Mouse (Mus musculus): ENCODE measurements at regions not wholly inside any gene's neighbourhood (a gene's known extent, or its start where the extent isn't known, plus 50 kb on each side); places are given as distances from the start of the nearest gene placed in this dataset.

GRCm38 (mm10) chr17:72691630-72692029 lies 87.2 kb upstream of the Alk start:
- H3K9ac ChIP-seq (ENCODE audit: low read depth, low read length) = no peak overlapping the region

GRCm38 (mm10) chr17:72689606-72690005 lies 85.2 kb upstream of the Alk start:
- ATAC-seq = no peak
- Histone ChIP-seq H3K4me1 (ENCODE audit: control insufficient read depth, insufficient read depth, low read length) (no peaks in the 10 kb centered on the region), H3K36me3 (ENCODE audit: control insufficient read depth, insufficient read depth, low read length) (no peaks in the 10 kb centered on the region), H3K4me3 (ENCODE audit: low read depth, low read length) (no peak overlapping the region), H3K27me3 (ENCODE audit: control insufficient read depth, insufficient read depth, low read depth, low read length) (no peaks in the 10 kb centered on the region), H3K4me2 (ENCODE audit: low read length) (no peak overlapping the region), H3K27ac (ENCODE audit: low read length) (no peak overlapping the region), H3K9me3 (replicated peaks; ENCODE audit: control insufficient read depth, low read length, poor library complexity, severe bottlenecking) (no peaks in the 10 kb centered on the region), H3K9ac (ENCODE audit: low read depth, low read length) (no peak overlapping the region)
- 93% methylated on average over 10 of the region's 10 CpGs for WGBS

More at GRCm38 (mm10) chr17:72691630-72692029, 87.2 kb upstream of the Alk start:
- no peak for ATAC-seq
- H3K4me1 ChIP-seq (ENCODE audit: control insufficient read depth, insufficient read depth, low read length) = no peaks in the 10 kb centered on the region
- H3K36me3 ChIP-seq (ENCODE audit: control insufficient read depth, insufficient read depth, low read length) = no peaks in the 10 kb centered on the region
- H3K27ac ChIP-seq (ENCODE audit: low read length) = no peak overlapping the region
- H3K4me2 ChIP-seq (ENCODE audit: low read length) = no peak overlapping the region
- no peak overlapping the region for H3K4me3 ChIP-seq (ENCODE audit: low read depth, low read length)
- WGBS = 79% methylated on average over 7 of the region's 7 CpGs
- no peaks in the 10 kb centered on the region for H3K27me3 ChIP-seq (ENCODE audit: control insufficient read depth, insufficient read depth, low read depth, low read length)
- H3K9me3 ChIP-seq (replicated peaks; ENCODE audit: control insufficient read depth, low read length, poor library complexity, severe bottlenecking) = no peaks in the 10 kb centered on the region

GRCm38 (mm10) chr17:72688800-72689199 lies 84.4 kb upstream of the Alk start:
- no peak for ATAC-seq
- Histone ChIP-seq H3K27me3 (ENCODE audit: control insufficient read depth, insufficient read depth, low read depth, low read length) (no peaks in the 10 kb centered on the region), H3K4me1 (ENCODE audit: control insufficient read depth, insufficient read depth, low read length) (no peaks in the 10 kb centered on the region), H3K27ac (ENCODE audit: low read length) (no peak overlapping the region), H3K9ac (ENCODE audit: low read depth, low read length) (no peak overlapping the region), H3K4me2 (ENCODE audit: low read length) (no peak overlapping the region), H3K9me3 (replicated peaks; ENCODE audit: control insufficient read depth, low read length, poor library complexity, severe bottlenecking) (no peaks in the 10 kb centered on the region), H3K36me3 (ENCODE audit: control insufficient read depth, insufficient read depth, low read length) (no peaks in the 10 kb centered on the region), H3K4me3 (ENCODE audit: low read depth, low read length) (no peak overlapping the region)
- WGBS = 94% methylated on average over 8 of the region's 8 CpGs

GRCm38 (mm10) chr17:72674658-72675057 lies 70.2 kb upstream of the Alk start:
- Histone ChIP-seq H3K4me2 (ENCODE audit: low read length) (no peak overlapping the region), H3K9ac (ENCODE audit: low read depth, low read length) (no peak overlapping the region), H3K36me3 (ENCODE audit: control insufficient read depth, insufficient read depth, low read length) (no peaks in the 10 kb centered on the region), H3K4me3 (ENCODE audit: low read depth, low read length) (no peak overlapping the region), H3K27ac (ENCODE audit: low read length) (no peak overlapping the region), H3K9me3 (replicated peaks; ENCODE audit: control insufficient read depth, low read length, poor library complexity, severe bottlenecking) (no peaks in the 10 kb centered on the region), H3K4me1 (ENCODE audit: control insufficient read depth, insufficient read depth, low read length) (no peaks in the 10 kb centered on the region), H3K27me3 (ENCODE audit: control insufficient read depth, insufficient read depth, low read depth, low read length) (no peaks in the 10 kb centered on the region)
- ATAC-seq = no peak
- WGBS = 84% methylated on average over 4 of the region's 4 CpGs

- no peak overlapping the region for H3K9ac ChIP-seq (ENCODE audit: low read depth, low read length)
- H3K4me3 ChIP-seq (ENCODE audit: low read depth, low read length) = no peak overlapping the region
- H3K36me3 ChIP-seq (ENCODE audit: control insufficient read depth, insufficient read depth, low read length) = no peaks in the 10 kb centered on the region
- H3K27ac ChIP-seq (ENCODE audit: low read length) = no peak overlapping the region
- no peaks in the 10 kb centered on the region for H3K4me1 ChIP-seq (ENCODE audit: control insufficient read depth, insufficient read depth, low read length)
- WGBS = 74% methylated on average over 3 of the region's 3 CpGs
- no peaks in the 10 kb centered on the region for H3K9me3 ChIP-seq (replicated peaks; ENCODE audit: control insufficient read depth, low read length, poor library complexity, severe bottlenecking)
- no peak for ATAC-seq
- no peak overlapping the region for H3K4me2 ChIP-seq (ENCODE audit: low read length)
- no peaks in the 10 kb centered on the region for H3K27me3 ChIP-seq (ENCODE audit: control insufficient read depth, insufficient read depth, low read depth, low read length)
These were observed 67.6 kb upstream of the Alk start for GRCm38 (mm10) chr17:72672010-72672409.

GRCm38 (mm10) chr17:72666961-72667360 lies 62.5 kb upstream of the Alk start:
- Histone ChIP-seq H3K9ac (ENCODE audit: low read depth, low read length) (no peak overlapping the region), H3K27ac (ENCODE audit: low read length) (no peak overlapping the region), H3K4me1 (ENCODE audit: control insufficient read depth, insufficient read depth, low read length) (no peaks in the 10 kb centered on the region), H3K4me2 (ENCODE audit: low read length) (no peak overlapping the region), H3K9me3 (replicated peaks; ENCODE audit: control insufficient read depth, low read length, poor library complexity, severe bottlenecking) (no peaks in the 10 kb centered on the region), H3K27me3 (ENCODE audit: control insufficient read depth, insufficient read depth, low read depth, low read length) (no peaks in the 10 kb centered on the region), H3K4me3 (ENCODE audit: low read depth, low read length) (no peak overlapping the region), H3K36me3 (ENCODE audit: control insufficient read depth, insufficient read depth, low read length) (no peaks in the 10 kb centered on the region)
- 79% methylated on average over 2 of the region's 2 CpGs for WGBS
- ATAC-seq = no peak

GRCm38 (mm10) chr17:72661678-72662077 lies 57.3 kb upstream of the Alk start:
- no peak for ATAC-seq
- no peak overlapping the region for H3K27ac ChIP-seq (ENCODE audit: low read length)
- no peak overlapping the region for H3K4me2 ChIP-seq (ENCODE audit: low read length)
- H3K9me3 ChIP-seq (replicated peaks; ENCODE audit: control insufficient read depth, low read length, poor library complexity, severe bottlenecking) = no peaks in the 10 kb centered on the region
- H3K4me3 ChIP-seq (ENCODE audit: low read depth, low read length) = no peak overlapping the region
- H3K27me3 ChIP-seq (ENCODE audit: control insufficient read depth, insufficient read depth, low read depth, low read length) = no peaks in the 10 kb centered on the region
- H3K36me3 ChIP-seq (ENCODE audit: control insufficient read depth, insufficient read depth, low read length) = no peaks in the 10 kb centered on the region
- H3K9ac ChIP-seq (ENCODE audit: low read depth, low read length) = no peak overlapping the region
- H3K4me1 ChIP-seq (ENCODE audit: control insufficient read depth, insufficient read depth, low read length) = peaks cover 2% of the 10 kb centered on the region; the same call in 1 of the 2 replicates
- WGBS = 69% methylated on average over 2 of the region's 2 CpGs

GRCm38 (mm10) chr17:72658744-72659143 lies 54.3 kb upstream of the Alk start:
- H3K36me3 ChIP-seq (ENCODE audit: control insufficient read depth, insufficient read depth, low read length) = no peaks in the 10 kb centered on the region
- peaks cover 2% of the 10 kb centered on the region; the same call in 1 of the 2 replicates for H3K4me1 ChIP-seq (ENCODE audit: control insufficient read depth, insufficient read depth, low read length)
- no peak overlapping the region for H3K4me3 ChIP-seq (ENCODE audit: low read depth, low read length)
- H3K27ac ChIP-seq (ENCODE audit: low read length) = no peak overlapping the region
- no peaks in the 10 kb centered on the region for H3K9me3 ChIP-seq (replicated peaks; ENCODE audit: control insufficient read depth, low read length, poor library complexity, severe bottlenecking)
- no peak overlapping the region for H3K4me2 ChIP-seq (ENCODE audit: low read length)
- WGBS = 68% methylated on average over 6 of the region's 6 CpGs
- H3K9ac ChIP-seq (ENCODE audit: low read depth, low read length) = no peak overlapping the region
- H3K27me3 ChIP-seq (ENCODE audit: control insufficient read depth, insufficient read depth, low read depth, low read length) = no peaks in the 10 kb centered on the region
- no peak for ATAC-seq

GRCm38 (mm10) chr17:72657826-72658225 lies 53.4 kb upstream of the Alk start:
- H3K36me3 ChIP-seq (ENCODE audit: control insufficient read depth, insufficient read depth, low read length) = no peaks in the 10 kb centered on the region
- ATAC-seq = no peak
- H3K27me3 ChIP-seq (ENCODE audit: control insufficient read depth, insufficient read depth, low read depth, low read length) = no peaks in the 10 kb centered on the region
- no peak overlapping the region for H3K4me2 ChIP-seq (ENCODE audit: low read length)
- WGBS = 47% methylated on average over 8 of the region's 8 CpGs
- H3K4me3 ChIP-seq (ENCODE audit: low read depth, low read length) = no peak overlapping the region
- no peaks in the 10 kb centered on the region for H3K9me3 ChIP-seq (replicated peaks; ENCODE audit: control insufficient read depth, low read length, poor library complexity, severe bottlenecking)
- H3K27ac ChIP-seq (ENCODE audit: low read length) = no peak overlapping the region
- peaks cover 2% of the 10 kb centered on the region; the same call in 1 of the 2 replicates for H3K4me1 ChIP-seq (ENCODE audit: control insufficient read depth, insufficient read depth, low read length)
- H3K9ac ChIP-seq (ENCODE audit: low read depth, low read length) = no peak overlapping the region
